Mouse (Mus musculus): ENCODE data around the gene Krtap31-2. TPM values are rescaled to one million over a fixed set of nuclear protein-coding genes. Genes with fewer than 3 reads are reported as not detected.

The Krtap31-2 gene
- polyA plus RNA-seq (2015; fragmentation: Nextera tagmentation; extraction: Ambion mirVana), result not detected in 2 replicates

GRCm38 (mm10) chr11:99935991-99936390 is at the start of gene Krtap31-2:
Gene Krtap31-2 (plus strand): TSS chr11:99936291.
- Histone ChIP-seq H3K4me3 (replicated peaks) (no peak within 1 kb of the TSS), H3K27me3 (replicated peaks) (no peaks in the 10 kb centered on the region), H3K27ac (no peak within 1 kb of the TSS), H3K4me2 (replicated peaks) (no peak within 1 kb of the TSS), H3K36me3 (no peaks in the 10 kb centered on the region), H3K4me1 (replicated peaks) (no peaks in the 10 kb centered on the region), H3K9ac (no peak within 1 kb of the TSS), H3K9me3 (no peaks in the 10 kb centered on the region)
- WGBS, result 88% methylated on average over 1 of the region's 1 CpGs
- ATAC-seq, result no peak

- no peak within 1 kb of the TSS for H3K4me2 ChIP-seq (replicated peaks)
These were observed 28.5 kb upstream of the Krtap31-2 start, which contains the start of gene Krtap31-1 for GRCm38 (mm10) chr11:99907620-99908019. Gene Krtap31-1 (plus strand): TSS chr11:99907920.

GRCm38 (mm10) chr11:99914451-99914850 is 21.6 kb upstream of the Krtap31-2 start, which contains the start of gene Gm11565:
Gene Gm11565 (plus strand): TSS chr11:99914751.
- Histone ChIP-seq H3K36me3 (no peaks in the 10 kb centered on the region), H3K9ac (no peak within 1 kb of the TSS), H3K4me2 (replicated peaks) (no peak within 1 kb of the TSS), H3K9me3 (no peaks in the 10 kb centered on the region), H3K27ac (no peak within 1 kb of the TSS), H3K4me1 (replicated peaks) (no peaks in the 10 kb centered on the region), H3K4me3 (replicated peaks) (no peak within 1 kb of the TSS), H3K27me3 (replicated peaks) (no peaks in the 10 kb centered on the region)
- ATAC-seq, result no peak
- WGBS, result 86% methylated on average over 3 of the region's 3 CpGs

More at GRCm38 (mm10) chr11:99907620-99908019, 28.5 kb upstream of the Krtap31-2 start, which contains the start of gene Krtap31-1:
- Histone ChIP-seq H3K9me3 (no peaks in the 10 kb centered on the region), H3K27ac (no peak within 1 kb of the TSS), H3K36me3 (no peaks in the 10 kb centered on the region), H3K4me3 (replicated peaks) (no peak within 1 kb of the TSS), H3K9ac (no peak within 1 kb of the TSS), H3K4me1 (replicated peaks) (no peaks in the 10 kb centered on the region), H3K27me3 (replicated peaks) (no peaks in the 10 kb centered on the region)
- ATAC-seq, result no peak
- WGBS, result 79% methylated on average over 2 of the region's 2 CpGs

- 86% methylated on average over 9 of the region's 9 CpGs for whole genome bisulfite sequencing
- Histone ChIP-seq H3K4me1 (replicated peaks) (no peaks in the 10 kb centered on the region), H3K9ac (no peak overlapping the region), H3K9me3 (no peaks in the 10 kb centered on the region), H3K27ac (no peak overlapping the region), H3K36me3 (no peaks in the 10 kb centered on the region), H3K4me3 (replicated peaks) (no peak overlapping the region), H3K27me3 (replicated peaks) (no peaks in the 10 kb centered on the region), H3K4me2 (replicated peaks) (no peak overlapping the region)
- no peak for ATAC-seq
These were observed 1.7 kb downstream of the Krtap31-2 start for GRCm38 (mm10) chr11:99937751-99938264.

GRCm38 (mm10) chr11:99948175-99948574 is 12.1 kb downstream of the Krtap31-2 start, which contains the start of gene Krtap9-5:
Gene Krtap9-5 (plus strand): TSS chr11:99948475.
- no peak within 1 kb of the TSS for H3K27ac ChIP-seq
- WGBS, result 80% methylated on average over 2 of the region's 2 CpGs
- H3K9me3 ChIP-seq, result no peaks in the 10 kb centered on the region
- no peak within 1 kb of the TSS for H3K4me2 ChIP-seq (replicated peaks)
- H3K27me3 ChIP-seq (replicated peaks), result no peaks in the 10 kb centered on the region
- ATAC-seq, result no peak
- H3K4me3 ChIP-seq (replicated peaks), result no peak within 1 kb of the TSS
- no peaks in the 10 kb centered on the region for H3K4me1 ChIP-seq (replicated peaks)
- H3K36me3 ChIP-seq, result no peaks in the 10 kb centered on the region
- no peak within 1 kb of the TSS for H3K9ac ChIP-seq

- Histone ChIP-seq H3K4me3 (replicated peaks) (no peak overlapping the region), H3K4me2 (replicated peaks) (no peak overlapping the region), H3K27ac (no peak overlapping the region), H3K36me3 (no peaks in the 10 kb centered on the region), H3K27me3 (replicated peaks) (no peaks in the 10 kb centered on the region), H3K9ac (no peak overlapping the region), H3K9me3 (no peaks in the 10 kb centered on the region), H3K4me1 (replicated peaks) (no peaks in the 10 kb centered on the region)
- no peak for ATAC-seq
- 61% methylated on average over 6 of the region's 6 CpGs for WGBS
These were observed 28.1 kb downstream of the Krtap31-2 start for GRCm38 (mm10) chr11:99964213-99964612.

GRCm38 (mm10) chr11:99965961-99966360 is 29.9 kb downstream of the Krtap31-2 start:
- no peaks in the 10 kb centered on the region for H3K9me3 ChIP-seq
- H3K4me3 ChIP-seq (replicated peaks), result no peak overlapping the region
- H3K4me2 ChIP-seq (replicated peaks), result no peak overlapping the region
- no peak for ATAC-seq
- H3K27me3 ChIP-seq (replicated peaks), result no peaks in the 10 kb centered on the region
- WGBS, result 4% methylated on average over 2 of the region's 2 CpGs
- no peak overlapping the region for H3K27ac ChIP-seq
- H3K36me3 ChIP-seq, result no peaks in the 10 kb centered on the region
- no peaks in the 10 kb centered on the region for H3K4me1 ChIP-seq (replicated peaks)
- no peak overlapping the region for H3K9ac ChIP-seq

- no peaks in the 10 kb centered on the region for H3K36me3 ChIP-seq
- H3K9me3 ChIP-seq, result no peaks in the 10 kb centered on the region
- no peak within 1 kb of the TSS for H3K4me2 ChIP-seq (replicated peaks)
- no peak within 1 kb of the TSS for H3K9ac ChIP-seq
- no peak within 1 kb of the TSS for H3K4me3 ChIP-seq (replicated peaks)
- 73% methylated on average over 5 of the region's 5 CpGs for WGBS
- no peaks in the 10 kb centered on the region for H3K4me1 ChIP-seq (replicated peaks)
- ATAC-seq, result no peak
- H3K27ac ChIP-seq, result no peak within 1 kb of the TSS
- H3K27me3 ChIP-seq (replicated peaks), result no peaks in the 10 kb centered on the region
These were observed 42.9 kb downstream of the Krtap31-2 start, which contains the start of gene Krtap29-1 for GRCm38 (mm10) chr11:99978953-99979352. Gene Krtap29-1 (minus strand): TSS chr11:99979053.

- H3K4me1 ChIP-seq (replicated peaks), result no peaks in the 10 kb centered on the region
- no peaks in the 10 kb centered on the region for H3K36me3 ChIP-seq
- no peak overlapping the region for H3K9ac ChIP-seq
- H3K4me2 ChIP-seq (replicated peaks), result no peak overlapping the region
- no peak overlapping the region for H3K4me3 ChIP-seq (replicated peaks)
- H3K27me3 ChIP-seq (replicated peaks), result no peaks in the 10 kb centered on the region
- H3K27ac ChIP-seq, result no peak overlapping the region
- 82% methylated on average over 9 of the region's 9 CpGs for WGBS
- no peak for ATAC-seq
- no peaks in the 10 kb centered on the region for H3K9me3 ChIP-seq
These were observed 46.6 kb downstream of the Krtap31-2 start for GRCm38 (mm10) chr11:99982731-99983130.

GRCm38 (mm10) chr11:99983442-99983841 is 47.4 kb downstream of the Krtap31-2 start:
- no peaks in the 10 kb centered on the region for H3K27me3 ChIP-seq (replicated peaks)
- H3K4me2 ChIP-seq (replicated peaks), result no peak overlapping the region
- no peaks in the 10 kb centered on the region for H3K4me1 ChIP-seq (replicated peaks)
- no peak for ATAC-seq
- WGBS, result 94% methylated on average over 1 of the region's 1 CpGs
- no peak overlapping the region for H3K27ac ChIP-seq
- no peak overlapping the region for H3K4me3 ChIP-seq (replicated peaks)
- H3K9me3 ChIP-seq, result no peaks in the 10 kb centered on the region
- H3K9ac ChIP-seq, result no peak overlapping the region
- no peaks in the 10 kb centered on the region for H3K36me3 ChIP-seq

GRCm38 (mm10) chr11:99985291-99986092 is 49.4 kb downstream of the Krtap31-2 start:
- WGBS, result 78% methylated on average over 20 of the region's 20 CpGs
- H3K4me3 ChIP-seq (replicated peaks), result no peak overlapping the region
- no peak overlapping the region for H3K9ac ChIP-seq
- H3K27me3 ChIP-seq (replicated peaks), result no peaks in the 10 kb centered on the region
- H3K27ac ChIP-seq, result no peak overlapping the region
- no peak for ATAC-seq
- H3K4me1 ChIP-seq (replicated peaks), result no peaks in the 10 kb centered on the region
- no peak overlapping the region for H3K4me2 ChIP-seq (replicated peaks)
- no peaks in the 10 kb centered on the region for H3K36me3 ChIP-seq
- no peaks in the 10 kb centered on the region for H3K9me3 ChIP-seq

- H3K9me3 ChIP-seq, result no peaks in the 10 kb centered on the region
- no peak within 1 kb of the TSS for H3K4me2 ChIP-seq (replicated peaks)
- H3K9ac ChIP-seq, result no peak within 1 kb of the TSS
- no peak for ATAC-seq
- H3K4me3 ChIP-seq (replicated peaks), result no peak within 1 kb of the TSS
- WGBS, result 75% methylated on average over 8 of the region's 8 CpGs
- H3K4me1 ChIP-seq (replicated peaks), result no peaks in the 10 kb centered on the region
- no peaks in the 10 kb centered on the region for H3K27me3 ChIP-seq (replicated peaks)
- no peak within 1 kb of the TSS for H3K27ac ChIP-seq
- H3K36me3 ChIP-seq, result no peaks in the 10 kb centered on the region
These were observed 50.1 kb downstream of the Krtap31-2 start, which contains the start of gene Krtap16-1 for GRCm38 (mm10) chr11:99986180-99986647. Gene Krtap16-1 (minus strand): TSS chr11:99986597.
